Mouse (Mus musculus) kidney, adult 2 months (tissue): ENCODE measurements around the gene Vmn1r43.

Experiments used
- CTCF ChIP-seq: fragments of 200-500 bp; conservative IDR thresholded peaks from 2 replicates; pipeline ENCODE4 v1.5.1; 2011; ENCODE audit warnings: low read depth, mild to moderate bottlenecking, control low read depth, low read length, moderate library complexity, mixed read lengths; ENCODE audit not compliant: insufficient read depth, insufficient read length
- POLR2A ChIP-seq: fragments of 200-500 bp; IDR thresholded peaks from one replicate; pipeline ENCODE4 v1.6.1; 2011; ENCODE audit warnings: low read depth, low read length, control low read depth

- TF ChIP-seq CTCF: no peak
- no peak for TF ChIP-seq POLR2A
Measured at GRCm38 (mm10) chr6:89857552-89857951, 18.7 kb downstream of the Vmn1r43 start.
